In the genomic region with DNA sequence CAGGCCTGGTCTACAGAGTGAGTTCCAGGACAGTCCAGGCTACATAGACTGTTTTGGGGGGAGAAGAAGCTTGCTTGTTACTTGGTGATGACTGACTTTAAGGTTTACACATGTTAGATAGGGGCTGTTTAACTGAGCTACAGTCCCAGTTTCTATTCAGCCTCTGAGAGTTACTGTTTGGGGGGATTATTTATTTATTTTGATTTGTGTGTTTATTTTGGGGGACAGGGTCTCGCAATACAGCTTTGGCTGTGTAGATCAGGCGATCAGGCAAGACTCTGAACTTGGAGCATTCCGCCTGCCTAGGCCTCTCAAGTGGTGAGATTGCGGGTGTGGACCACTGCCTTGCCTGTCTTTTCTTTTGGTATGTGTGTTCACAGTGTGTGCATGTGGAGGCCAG, we compare ENCODE assay signal across 8 mouse cellular contexts. TPM values are rescaled to one million over a fixed set of nuclear protein-coding genes. Genes with fewer than 3 reads are reported as not detected.
DNase-seq lines count a peak whose midpoint lies in the region; ATAC-seq and TF ChIP-seq lines count a peak whose summit lies in the region.

No protein-coding gene starts in this region.

- no peak for ATAC-seq in forebrain, embryonic 16.5 days
- no peak for ATAC-seq in liver, embryonic 15.5 days (ENCODE audit: insufficient read depth)

- peak overlapping the region; percentile 93 for H3K4me3 ChIP-seq in heart, embryonic 10.5 days
- peak overlapping the region; percentile 85 to 97 (median 87) for H3K4me3 ChIP-seq in CH12.LX (replicated peaks in 1 of 3; ENCODE audit: low read depth in 2 of 3, low read length in 2 of 3, poor library complexity in 1 of 3)
- no peak overlapping the region for H3K4me3 ChIP-seq in forebrain, embryonic 16.5 days (replicated peaks; ENCODE audit: low read length)
- peak overlapping the region; percentile 96 for H3K4me3 ChIP-seq in liver, embryonic 15.5 days (replicated peaks)

- H3K27ac ChIP-seq in heart, embryonic 10.5 days: no peak overlapping the region; the same call in 1 of the 2 replicates
- no peak overlapping the region for H3K27ac ChIP-seq in CH12.LX (ENCODE audit: insufficient read depth, low read depth)
- no peak overlapping the region for H3K27ac ChIP-seq in forebrain, embryonic 16.5 days (ENCODE audit: low read length)
- peak overlapping the region; percentile 100 for H3K27ac ChIP-seq in liver, embryonic 15.5 days (replicated peaks)

- in situ Hi-C loops in CH12.LX (cut with MboI; ENCODE audit: low pct_ligation_motif_present, low pct_unique_long_range_greater_than_20kb, low sequenced_read_pairs): no loop called here

- H3K9ac ChIP-seq in CH12.LX (ENCODE audit: insufficient read depth, low read depth): peak overlapping the region; percentile 89
- H3K9ac ChIP-seq in forebrain, embryonic 16.5 days (replicated peaks; ENCODE audit: low read depth, low read length): no peak overlapping the region
- H3K9ac ChIP-seq in liver, embryonic 15.5 days: peak overlapping the region; percentile 98

- H3K4me2 ChIP-seq in CH12.LX (ENCODE audit: insufficient read depth, low read depth, poor library complexity, severe bottlenecking): peak overlapping the region; percentile 65
- H3K4me2 ChIP-seq in forebrain, embryonic 16.5 days (ENCODE audit: low read length): peak overlapping the region; percentile 94
- peak overlapping the region; percentile 84 for H3K4me2 ChIP-seq in liver, embryonic 15.5 days

- TF ChIP-seq CTCF in CH12.LX (conservative IDR thresholded peaks at IDR 0.05 in 1 of 2, IDR thresholded peaks at IDR 0.05 in 1 of 2; ENCODE audit: low read depth in 2 of 2, low read length in 2 of 2): no peak

- no peaks in the 10 kb centered on the region for H3K27me3 ChIP-seq in heart, embryonic 10.5 days (ENCODE audit: insufficient read depth, poor library complexity, severe bottlenecking)
- H3K27me3 ChIP-seq in CH12.LX (replicated peaks): no peaks in the 10 kb centered on the region
- H3K27me3 ChIP-seq in forebrain, embryonic 16.5 days (replicated peaks; ENCODE audit: control insufficient read depth, insufficient read depth, low read length): no peaks in the 10 kb centered on the region
- H3K27me3 ChIP-seq in liver, embryonic 15.5 days: no peaks in the 10 kb centered on the region

- dilution Hi-C loops in CH12.LX (cut with MboI; ENCODE audit: extremely low pct_ligation_motif_present, extremely low pct_unique_long_range_greater_than_20kb, low sequenced_read_pairs): no loop called here

- TF ChIP-seq RAD21 in CH12.LX (IDR thresholded peaks at IDR 0.05; ENCODE audit: low read depth, low read length): no peak

- DNase-seq in heart, embryonic 10.5 days (ENCODE audit: low spot score): no peak
- DNase-seq in heart, postnatal 25 days (ENCODE audit: low spot score): no peak
- no peak for DNase-seq in CH12.LX (ENCODE audit: extremely low read depth)
- no peak for DNase-seq in right cerebral cortex, postnatal 4 days
- DNase-seq in urinary bladder, postnatal 25 days (ENCODE audit: low spot score): no peak
- DNase-seq in gastrocnemius, postnatal 4 days (ENCODE audit: low spot score in 2 of 2): no peak

- no peak for TF ChIP-seq EP300 in CH12.LX (IDR thresholded peaks at IDR 0.05; ENCODE audit: low read length)

- peaks cover 33% of the 10 kb centered on the region for H3K4me1 ChIP-seq in heart, embryonic 10.5 days
- peaks cover 0 to 51% of the 10 kb centered on the region in 2 experiments; a peak in 2 of 4 replicates for H3K4me1 ChIP-seq in CH12.LX (ENCODE audit: control insufficient read depth in 1 of 2, insufficient read depth in 2 of 2)
- H3K4me1 ChIP-seq in forebrain, embryonic 16.5 days (replicated peaks; ENCODE audit: control insufficient read depth, insufficient read depth, low read length): peaks cover 21% of the 10 kb centered on the region
- peaks cover 81% of the 10 kb centered on the region for H3K4me1 ChIP-seq in liver, embryonic 15.5 days (replicated peaks)

- no peak for TF ChIP-seq POLR2A in CH12.LX (IDR thresholded peaks at IDR 0.05; ENCODE audit: low read depth, low read length)

- H3K79me2 ChIP-seq in CH12.LX (replicated peaks; ENCODE audit: control insufficient read depth, extremely low read depth, insufficient read depth, poor library complexity, severe bottlenecking): peaks cover 60% of the 10 kb centered on the region

- intact Hi-C loops in heart, postnatal 25 days (cut with DNase I): no loop called here

- H3K9me3 ChIP-seq in heart, embryonic 10.5 days: no peaks in the 10 kb centered on the region
- H3K9me3 ChIP-seq in CH12.LX (replicated peaks; ENCODE audit: low read length): no peaks in the 10 kb centered on the region
- no peaks in the 10 kb centered on the region for H3K9me3 ChIP-seq in forebrain, embryonic 16.5 days (ENCODE audit: control insufficient read depth, low read length)
- no peaks in the 10 kb centered on the region for H3K9me3 ChIP-seq in liver, embryonic 15.5 days (replicated peaks)

- H3K36me3 ChIP-seq in heart, embryonic 10.5 days: no peaks in the 10 kb centered on the region
- H3K36me3 ChIP-seq in CH12.LX (replicated peaks in 1 of 2; ENCODE audit: control insufficient read depth in 1 of 2, insufficient read depth in 1 of 2, low read length in 1 of 2): peaks cover 0 to 4% of the 10 kb centered on the region in 2 experiments
- no peaks in the 10 kb centered on the region for H3K36me3 ChIP-seq in forebrain, embryonic 16.5 days (ENCODE audit: control insufficient read depth, insufficient read depth)
- H3K36me3 ChIP-seq in liver, embryonic 15.5 days (replicated peaks): 0 out of 2 replicates have a peak, but pooled peaks cover 6% of the 10 kb centered on the region

- WGBS in heart, embryonic 10.5 days: 76% methylated on average over 4 of the region's 4 CpGs
- 95% methylated on average over 4 of the region's 4 CpGs for WGBS in forebrain, embryonic 16.5 days
- WGBS in liver, embryonic 15.5 days (ENCODE audit: insufficient replicate concordance): 44% methylated on average over 4 of the region's 4 CpGs

TF ChIP-seq in CH12.LX, 34 proteins besides CTCF, POLR2A, EP300 and RAD21:
- no peak; the same call in 1 of the 2 replicates for TF ChIP-seq SIN3A (IDR thresholded peaks at IDR 0.05; ENCODE audit: low read length)
- TF ChIP-seq USF2 (conservative IDR thresholded peaks at IDR 0.05; ENCODE audit: low read depth, low read length): no peak
- no peak for TF ChIP-seq JUN (IDR thresholded peaks at IDR 0.05; ENCODE audit: insufficient read depth, low read depth, low read length)

RNA-seq across cellular contexts. Expression of gene Rabgef1, which starts 1.4 kb away (rescaled TPM):
- 21.2 and 25.5 TPM in 2 replicates for polyA plus RNA-seq in heart, embryonic 10.5 days (2016; fragmentation: Nextera tagmentation; extraction: Ambion mirVana)
- total RNA-seq in heart, postnatal 25 days (2021): 10 to 100 TPM; 18.5 to 20.2 TPM
- total RNA-seq in CH12.LX (2012; rRNA removed): 26.4 and 26.7 TPM in 2 replicates
- total RNA-seq in CH12.LX (2014; rRNA removed): 19.3 and 20.1 TPM in 2 replicates
- 31.6 and 34.4 TPM in 2 replicates for polyA plus RNA-seq in CH12.LX (2012; ENCODE audit: insufficient read length, low read depth)
- polyA plus RNA-seq in forebrain, embryonic 16.5 days (2015; fragmentation: Nextera tagmentation; extraction: Ambion mirVana): 44.7 and 47.0 TPM in 2 replicates
- 22.7 and 25.2 TPM in 2 replicates for polyA plus RNA-seq in liver, embryonic 15.5 days (2015; fragmentation: Nextera tagmentation; extraction: Ambion mirVana)
- 10 to 100 TPM; 34.9 to 37.5 TPM for total RNA-seq in gastrocnemius, postnatal 4 days (2021)

RNA-seq across cellular contexts. Expression of gene Kctd7, which starts 28.4 kb away (rescaled TPM):
- 4.4 and 4.8 TPM in 2 replicates for polyA plus RNA-seq in heart, embryonic 10.5 days (2016; fragmentation: Nextera tagmentation; extraction: Ambion mirVana)
- 1 to 10 TPM; 2.0 to 2.6 TPM for total RNA-seq in heart, postnatal 25 days (2021)
- total RNA-seq in CH12.LX (2012; rRNA removed): 3.7 and 4.3 TPM in 2 replicates
- total RNA-seq in CH12.LX (2014; rRNA removed): 2.8 and 3.3 TPM in 2 replicates
- 2.6 and 2.8 TPM in 2 replicates for polyA plus RNA-seq in CH12.LX (2012; ENCODE audit: insufficient read length, low read depth)
- 14.3 and 14.9 TPM in 2 replicates for polyA plus RNA-seq in forebrain, embryonic 16.5 days (2015; fragmentation: Nextera tagmentation; extraction: Ambion mirVana)
- 6.0 and 6.6 TPM in 2 replicates for polyA plus RNA-seq in liver, embryonic 15.5 days (2015; fragmentation: Nextera tagmentation; extraction: Ambion mirVana)
- total RNA-seq in gastrocnemius, postnatal 4 days (2021): 1 to 10 TPM; 6.6 to 8.0 TPM

RNA-seq across cellular contexts. Expression of gene Tmem248, which starts 43.9 kb away (rescaled TPM):
- 30.9 and 35.7 TPM in 2 replicates for polyA plus RNA-seq in heart, embryonic 10.5 days (2016; fragmentation: Nextera tagmentation; extraction: Ambion mirVana)
- total RNA-seq in heart, postnatal 25 days (2021): 10 to 100 TPM; 32.8 to 33.6 TPM
- 82.9 and 100 TPM in 2 replicates for total RNA-seq in CH12.LX (2012; rRNA removed)
- total RNA-seq in CH12.LX (2014; rRNA removed): 72.1 and 77.6 TPM in 2 replicates
- 80.9 and 87.7 TPM in 2 replicates for polyA plus RNA-seq in CH12.LX (2012; ENCODE audit: insufficient read length, low read depth)
- polyA plus RNA-seq in forebrain, embryonic 16.5 days (2015; fragmentation: Nextera tagmentation; extraction: Ambion mirVana): 22.3 and 23.0 TPM in 2 replicates
- polyA plus RNA-seq in liver, embryonic 15.5 days (2015; fragmentation: Nextera tagmentation; extraction: Ambion mirVana): 22.7 and 26.2 TPM in 2 replicates
- total RNA-seq in gastrocnemius, postnatal 4 days (2021): 10 to 100 TPM; 29.3 to 30.0 TPM
